ENCODE assay signal across 8 mouse cellular contexts in genomic region chr9:106476924-106477484, GRCm38 (mm10). TPM values are rescaled to one million over a fixed set of nuclear protein-coding genes. Genes with fewer than 3 reads are reported as not detected.
DNase-seq lines count a peak whose midpoint lies in the region; ATAC-seq and TF ChIP-seq lines count a peak whose summit lies in the region.

Gene Parp3, minus strand, starts transcription at chr9:106476949.

- H3K9me3 ChIP-seq in hindbrain, postnatal 0 days (ENCODE audit: low read length): no peaks in the 10 kb centered on the region

- peak; percentile 89 for ATAC-seq in common myeloid progenitor, adult 5-6 weeks (replicated peaks; ENCODE audit: low read depth, poor library complexity, severe bottlenecking)
- peak; percentile 99 for ATAC-seq in hindbrain, postnatal 0 days
- ATAC-seq in megakaryocyte, adult 5-6 weeks (ENCODE audit: poor library complexity, severe bottlenecking): peak; percentile 84

- H3K4me1 ChIP-seq in hindbrain, postnatal 0 days (ENCODE audit: insufficient read depth, low read length): peaks cover 23% of the 10 kb centered on the region; the same call in 1 of the 2 replicates

- peak within 1 kb of the TSS; percentile 96 for H3K4me2 ChIP-seq in hindbrain, postnatal 0 days (ENCODE audit: low read depth, low read length)

- TF ChIP-seq CTCF in gastrocnemius, adult 2 months (IDR thresholded peaks at IDR 0.05): no peak; the same call in 1 of the 2 replicates
- peak; percentile 97 for TF ChIP-seq CTCF in hindbrain, postnatal 0 days (IDR thresholded peaks at IDR 0.05; ENCODE audit: low read depth)
- TF ChIP-seq CTCF in left cerebral cortex, adult 2 months (IDR thresholded peaks at IDR 0.05): peak; percentile 99

- no peaks in the 10 kb centered on the region for H3K36me3 ChIP-seq in hindbrain, postnatal 0 days (ENCODE audit: insufficient read depth, low read length)

- WGBS in hindbrain, postnatal 0 days: under 1% methylated on average over 41 of the region's 41 CpGs

- H3K9ac ChIP-seq in hindbrain, postnatal 0 days (replicated peaks; ENCODE audit: low read length): peak within 1 kb of the TSS; percentile 57

- intact Hi-C loops in gastrocnemius, adult 2 months (cut with DNase I): loop anchor here (2.0 to 5.0 kb wide), 5 partner anchors 48 to 196 kb away; partner anchors contain the start of genes Dusp7, Poc1a and Rpl29
- intact Hi-C loops in left cerebral cortex, adult 2 months (cut with DNase I): loop anchor here (1.0 to 2.0 kb wide), 3 partner anchors 29 to 188 kb away; partner anchors contain the start of gene Rpl29

- peak within 1 kb of the TSS; percentile 96 for H3K27ac ChIP-seq in gastrocnemius, adult 2 months
- H3K27ac ChIP-seq in hindbrain, postnatal 0 days: peak within 1 kb of the TSS; percentile 59; the same call in 1 of the 2 replicates
- peak within 1 kb of the TSS; percentile 84 for H3K27ac ChIP-seq in left cerebral cortex, adult 2 months

- H3K27me3 ChIP-seq in hindbrain, postnatal 0 days (ENCODE audit: insufficient read depth, low read length): no peaks in the 10 kb centered on the region

- H3K4me3 ChIP-seq in gastrocnemius, adult 2 months: peak within 1 kb of the TSS; percentile 78
- peak within 1 kb of the TSS; percentile 79 for H3K4me3 ChIP-seq in hindbrain, postnatal 0 days (ENCODE audit: low read length)
- H3K4me3 ChIP-seq in left cerebral cortex, adult 2 months: peak within 1 kb of the TSS; percentile 74

- peak; percentile 100 for DNase-seq in ZHBTc4 (ENCODE audit: low read depth, low spot score)
- peak; percentile 99 for DNase-seq in gastrocnemius, adult 2 months
- DNase-seq in hindbrain, postnatal 0 days (ENCODE audit: low spot score): peak; percentile 100
- DNase-seq in left cerebral cortex, adult 2 months (ENCODE audit: extremely low spot score in 1 of 2, low spot score in 2 of 2): peak; percentile 99
- DNase-seq in right cerebral cortex, adult 2 months (ENCODE audit: low spot score in 2 of 2): peak; percentile 99
- peak; percentile 99 for DNase-seq in urinary bladder, postnatal 14 days (ENCODE audit: low spot score)

RNA-seq across cellular contexts. Expression of gene Parp3, which starts in this region (rescaled TPM):
- 11.0 and 15.3 TPM in 2 replicates for total RNA-seq in common myeloid progenitor, adult 5-6 weeks (2017)
- total RNA-seq in gastrocnemius, adult 2 months (2021): 10 to 100 TPM; 60.4 to 75.3 TPM
- total RNA-seq in hindbrain, postnatal 0 days (2014; rRNA removed): 1.7 and 2.9 TPM in 2 replicates
- polyA plus RNA-seq in hindbrain, postnatal 0 days (2015; fragmentation: Nextera tagmentation; extraction: Ambion mirVana): 1.5 and 2.1 TPM in 2 replicates
- total RNA-seq in left cerebral cortex, adult 2 months (2021): 1 to 10 TPM; 4.4 to 4.9 TPM
- 14.3 and 19.2 TPM in 2 replicates for total RNA-seq in megakaryocyte, adult 5-6 weeks (2015)
- total RNA-seq in megakaryocyte, adult 5-6 weeks (2017): 26.7 and 29.7 TPM in 2 replicates

Comparison
In these comparisons a context has a peak if more than half of its experiments do, and no peak if none do; other contexts are left out.
1. Peak in every context shown above with its lines: DNase-seq, ATAC-seq, H3K4me3 ChIP-seq and H3K27ac ChIP-seq.